Mouse (Mus musculus): ENCODE measurements around the gene Nmnat1. TPM values are rescaled to one million over a fixed set of nuclear protein-coding genes. Genes with fewer than 3 reads are reported as not detected.

Nmnat1 gene
- polyA plus RNA-seq, 1 experiment from 2014 or later, result 13.9 TPM

GRCm38 (mm10) chr4:149426325-149427199 is 58.4 kb downstream of the Nmnat1 start, which contains the start of gene Ube4b:
Gene Ube4b (minus strand): TSS chr4:149426749.
- Histone ChIP-seq H3K4me3 (peak within 1 kb of the TSS; percentile 84), H3K9ac (replicated peaks) (peak within 1 kb of the TSS; percentile 85), H3K27me3 (no peaks in the 10 kb centered on the region), H3K4me2 (replicated peaks) (peak within 1 kb of the TSS; percentile 76), H3K4me1 (peaks cover 20% of the 10 kb centered on the region), H3K27ac (replicated peaks) (peak within 1 kb of the TSS; percentile 99), H3K36me3 (no peaks in the 10 kb centered on the region), H3K9me3 (no peaks in the 10 kb centered on the region)
- peak; percentile 95 for ATAC-seq (ENCODE audit: low FRiP score, low read depth)
- under 1% methylated on average over 36 of the region's 50 CpGs for WGBS

GRCm38 (mm10) chr4:149425801-149426292 is 59.2 kb downstream of the Nmnat1 start:
- H3K27ac ChIP-seq (replicated peaks), result peak overlapping the region; percentile 99
- H3K4me1 ChIP-seq, result peaks cover 22% of the 10 kb centered on the region
- ATAC-seq (ENCODE audit: low FRiP score, low read depth), result peak; percentile 76
- peak overlapping the region; percentile 76 for H3K4me2 ChIP-seq (replicated peaks)
- H3K36me3 ChIP-seq, result no peaks in the 10 kb centered on the region
- H3K4me3 ChIP-seq, result peak overlapping the region; percentile 84
- 1% methylated on average over 35 of the region's 35 CpGs for WGBS
- H3K9ac ChIP-seq (replicated peaks), result peak overlapping the region; percentile 85
- no peaks in the 10 kb centered on the region for H3K27me3 ChIP-seq
- no peaks in the 10 kb centered on the region for H3K9me3 ChIP-seq

GRCm38 (mm10) chr4:149424755-149425154 is 60.2 kb downstream of the Nmnat1 start:
- Histone ChIP-seq H3K4me3 (peak overlapping the region; percentile 84), H3K4me1 (peaks cover 22% of the 10 kb centered on the region), H3K36me3 (no peaks in the 10 kb centered on the region), H3K9ac (replicated peaks) (peak overlapping the region; percentile 85), H3K9me3 (no peaks in the 10 kb centered on the region), H3K4me2 (replicated peaks) (peak overlapping the region; percentile 76), H3K27ac (replicated peaks) (no peak overlapping the region), H3K27me3 (no peaks in the 10 kb centered on the region)
- ATAC-seq (ENCODE audit: low FRiP score, low read depth), result no peak
- 2% methylated on average over 9 of the region's 9 CpGs for WGBS

- ATAC-seq (ENCODE audit: low FRiP score, low read depth), result no peak
- no peaks in the 10 kb centered on the region for H3K36me3 ChIP-seq
- H3K9me3 ChIP-seq, result no peaks in the 10 kb centered on the region
- peaks cover 28% of the 10 kb centered on the region for H3K4me1 ChIP-seq
- no peak overlapping the region for H3K4me3 ChIP-seq
- H3K4me2 ChIP-seq (replicated peaks), result no peak overlapping the region
- WGBS, result 86% methylated on average over 5 of the region's 5 CpGs
- H3K27me3 ChIP-seq, result no peaks in the 10 kb centered on the region
- no peak overlapping the region for H3K9ac ChIP-seq (replicated peaks)
- no peak overlapping the region for H3K27ac ChIP-seq (replicated peaks)
These were observed 67.1 kb downstream of the Nmnat1 start for GRCm38 (mm10) chr4:149417854-149418365.

Other genes starting within 250 kb of the Nmnat1 start
- 141 and 144 TPM in 2 replicates for gene Kif1b, start 177.5 kb downstream of the Nmnat1 start, polyA plus RNA-seq (2016; fragmentation: Nextera tagmentation; extraction: Ambion mirVana)
- gene Ube4b, start 58.5 kb downstream of the Nmnat1 start, polyA plus RNA-seq (2016; fragmentation: Nextera tagmentation; extraction: Ambion mirVana), result 78.2 and 81.7 TPM in 2 replicates
- not detected in 2 replicates for gene Rbp7, start 30.2 kb downstream of the Nmnat1 start, polyA plus RNA-seq (2016; fragmentation: Nextera tagmentation; extraction: Ambion mirVana)
- 0.31 and 0.41 TPM in 2 replicates for gene Tmem274, start 7.8 kb downstream of the Nmnat1 start, polyA plus RNA-seq (2016; fragmentation: Nextera tagmentation; extraction: Ambion mirVana)
- gene Lzic, start within 50 bp of the Nmnat1 start, polyA plus RNA-seq (2016; fragmentation: Nextera tagmentation; extraction: Ambion mirVana), result 48.4 and 55.2 TPM in 2 replicates
- gene Ctnnbip1, start 33.0 kb upstream of the Nmnat1 start, polyA plus RNA-seq (2016; fragmentation: Nextera tagmentation; extraction: Ambion mirVana), result 66.3 and 68.2 TPM in 2 replicates
- 84.4 and 103 TPM in 2 replicates for gene Clstn1, start 101.3 kb upstream of the Nmnat1 start, polyA plus RNA-seq (2016; fragmentation: Nextera tagmentation; extraction: Ambion mirVana)
- gene Pik3cd, start 217.4 kb upstream of the Nmnat1 start, polyA plus RNA-seq (2016; fragmentation: Nextera tagmentation; extraction: Ambion mirVana), result 13.2 and 14.0 TPM in 2 replicates